Mouse (Mus musculus) layer of hippocampus, postnatal 25 days (tissue): ENCODE results near the gene Rnase2b. TPM values are rescaled to one million over a fixed set of nuclear protein-coding genes. Genes with fewer than 3 reads are reported as not detected.

ENCODE experiments used
- DNase-seq, 2 experiments: peaks; one replicate each; pipeline ENCODE4 v3.0.0; 2022; ENCODE audit warnings: mixed read lengths in 2 of 2, low spot score in 1 of 2; ENCODE audit errors: extremely low spot score in 1 of 2
- total RNA-seq, 2 experiments: library from RNA; stranded (reverse); gene quantifications; 2 replicates each; pipeline ENCODE4 v1.2.3; 2021

Rnase2b gene
- total RNA-seq: under 1 TPM in 1 of 2 experiments, not detected in 1; 0.37 TPM

DNA sequence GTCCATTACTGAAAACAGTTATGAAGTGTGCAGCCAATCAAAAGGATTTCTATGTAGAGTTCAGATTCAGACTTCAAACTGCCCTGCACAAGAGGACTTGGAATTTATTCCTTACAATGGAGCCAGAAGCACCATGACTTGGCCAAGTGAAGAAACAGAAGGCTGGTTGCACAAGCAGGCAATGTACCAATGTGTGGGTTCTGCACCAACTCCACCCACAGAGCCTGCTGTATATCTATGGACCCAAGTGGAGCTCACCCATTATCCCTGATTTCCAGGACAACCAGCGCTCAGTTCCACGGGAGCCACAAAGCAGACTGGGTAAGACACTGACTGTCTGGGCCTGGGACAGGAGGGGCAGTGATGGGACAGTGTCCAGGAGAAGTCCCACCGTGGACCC is at the start of gene Rnase2b:
Rnase2b (plus strand) TSS at position 285 of the 400 bp plus-strand sequence.
- peak in 1 of 2 experiments; percentile 16 for DNase-seq

DNA sequence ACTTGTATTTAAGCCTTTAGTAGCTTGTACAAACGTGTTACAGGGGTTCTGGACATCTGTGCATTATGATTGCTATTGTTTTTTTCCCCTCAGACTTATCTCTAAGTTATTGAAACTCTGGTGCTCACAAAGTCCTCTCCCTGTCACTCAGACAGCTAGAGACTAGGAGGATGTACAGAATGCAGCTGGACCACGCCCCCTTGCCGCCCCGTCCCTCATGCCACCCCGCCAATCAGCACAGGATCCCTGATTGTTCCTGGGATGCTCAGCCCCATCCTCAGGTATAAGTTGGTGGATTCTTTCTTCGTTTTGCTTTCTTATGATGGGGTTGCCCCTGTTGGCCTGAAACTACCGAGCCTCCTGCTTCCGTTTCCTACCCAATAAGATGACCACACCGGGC is 48.6 kb upstream of the Rnase2b start:
- no peak for DNase-seq

DNA sequence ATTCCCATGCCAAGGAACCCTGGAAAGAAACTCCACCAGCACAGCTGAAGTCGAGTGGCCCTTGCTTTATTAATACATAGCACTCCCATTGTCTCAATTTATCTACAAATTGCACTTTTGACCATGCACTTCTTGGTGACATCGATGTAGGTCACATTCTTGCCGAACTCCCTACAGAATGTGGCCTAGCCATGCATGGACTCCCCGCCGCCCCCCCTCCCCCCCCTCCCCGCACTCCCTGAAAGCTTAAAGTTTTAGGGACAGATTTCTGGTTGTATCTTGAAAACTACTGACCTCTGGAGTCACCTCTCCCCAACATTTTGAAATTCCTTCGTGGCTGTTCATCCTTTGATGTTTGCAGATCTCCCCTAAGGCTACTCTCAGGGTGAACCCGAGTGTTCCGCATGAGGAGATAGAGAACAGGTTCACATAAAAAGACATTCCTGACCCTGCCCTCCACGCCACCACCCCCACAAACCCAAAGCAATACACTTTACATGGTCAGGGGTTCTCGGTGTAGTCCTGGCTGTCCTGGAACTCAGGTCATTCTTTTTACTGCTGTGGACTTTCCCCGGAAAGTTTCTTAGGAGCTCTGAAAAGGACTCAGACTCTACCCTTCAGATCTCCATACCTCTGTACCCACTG is 48.0 kb upstream of the Rnase2b start, which contains the start of gene Eddm3b:
Eddm3b (plus strand) TSS at position 511 of the 645 bp plus-strand sequence.
- DNase-seq: no peak

DNA sequence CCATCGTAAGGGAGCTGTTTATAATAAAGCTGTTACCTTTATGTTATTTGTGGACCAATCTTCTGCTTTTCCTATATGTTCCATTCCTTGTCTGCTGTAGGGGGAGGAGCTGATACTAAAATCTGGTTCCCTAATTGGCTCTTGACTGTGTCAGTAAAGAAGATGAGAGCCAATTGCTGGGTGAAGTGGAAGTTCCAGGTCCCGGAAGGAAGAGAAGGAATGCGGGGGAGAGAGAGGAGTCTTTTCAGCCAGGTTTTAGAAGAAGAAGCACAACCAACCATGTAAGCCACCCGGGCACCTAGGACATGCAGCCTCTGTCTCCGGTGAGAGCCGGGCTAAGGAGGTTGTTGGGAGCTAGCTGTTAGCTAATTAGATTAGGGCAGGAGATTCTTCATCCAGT is 36.4 kb upstream of the Rnase2b start:
- DNase-seq: no peak

DNA sequence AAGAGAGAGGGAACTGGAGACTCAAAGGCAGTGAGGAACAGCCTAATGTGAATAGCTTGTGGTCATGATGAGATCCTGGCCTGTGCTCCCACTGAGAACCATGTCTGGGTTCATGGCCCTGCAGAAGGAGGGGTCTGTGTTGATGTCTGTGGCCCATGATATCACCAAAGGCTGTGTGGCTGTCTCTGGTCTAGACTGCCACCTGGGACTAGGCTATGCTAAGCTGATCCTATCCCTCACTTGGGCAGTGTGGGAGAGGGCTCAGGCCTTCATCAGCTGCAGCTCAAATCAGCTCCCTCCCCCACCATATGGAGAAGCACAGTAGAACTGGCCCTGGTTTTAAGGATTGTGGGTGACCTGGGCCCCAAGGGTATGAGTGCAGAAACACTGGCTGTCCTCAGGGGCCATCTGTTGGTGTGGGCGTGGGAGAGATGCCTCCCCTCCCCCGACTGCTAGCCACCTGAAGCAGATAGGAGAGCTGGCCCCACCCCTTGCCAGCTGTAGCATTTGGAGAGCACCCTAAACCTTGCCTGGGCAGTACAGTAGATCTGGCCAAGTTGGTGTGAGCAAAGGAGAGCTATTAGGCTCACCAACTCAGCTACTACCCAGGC is 34.3 kb upstream of the Rnase2b start:
- no peak for DNase-seq

DNA sequence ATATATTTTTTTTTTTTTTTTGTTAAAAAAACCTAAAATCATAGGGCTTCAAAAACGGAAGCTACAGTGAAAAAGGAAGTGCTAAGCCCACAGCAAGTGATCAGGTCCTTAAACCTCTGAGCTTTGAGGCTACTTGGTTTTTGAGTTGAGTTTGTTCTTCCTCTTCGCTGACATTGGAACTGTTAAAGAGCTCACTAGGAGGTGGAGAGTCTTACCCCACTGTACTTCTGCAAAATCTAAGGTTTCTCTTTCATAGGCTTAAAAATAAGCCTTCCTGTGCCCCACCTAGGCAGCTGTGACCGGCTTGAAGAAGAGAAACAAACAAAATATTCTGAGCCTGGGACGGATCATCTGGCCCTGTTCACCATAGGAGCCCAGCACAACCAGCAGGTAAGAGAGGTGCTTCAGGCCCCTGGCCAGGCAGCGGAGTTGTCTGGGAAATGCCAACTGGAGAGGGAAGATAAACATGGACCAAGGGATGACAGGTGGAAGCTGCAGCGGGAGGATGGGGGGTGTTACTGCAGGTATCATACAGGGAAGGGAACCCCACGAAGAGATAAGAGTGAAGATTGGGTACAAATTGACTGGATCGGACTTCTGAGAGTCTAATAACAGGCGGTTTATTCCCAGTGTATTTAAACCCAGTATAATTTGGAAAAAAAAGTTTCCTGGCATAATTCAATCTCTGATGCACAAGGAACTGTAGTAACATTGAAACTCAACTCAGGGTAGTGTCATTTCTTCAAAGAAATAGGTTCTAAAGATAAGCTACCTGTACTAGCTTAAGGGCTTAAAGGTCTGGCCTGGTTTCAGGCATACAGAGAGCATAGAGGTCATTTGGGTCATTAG is 33.1 kb upstream of the Rnase2b start:
- DNase-seq: peak in 1 of 2 experiments; percentile 2

DNA sequence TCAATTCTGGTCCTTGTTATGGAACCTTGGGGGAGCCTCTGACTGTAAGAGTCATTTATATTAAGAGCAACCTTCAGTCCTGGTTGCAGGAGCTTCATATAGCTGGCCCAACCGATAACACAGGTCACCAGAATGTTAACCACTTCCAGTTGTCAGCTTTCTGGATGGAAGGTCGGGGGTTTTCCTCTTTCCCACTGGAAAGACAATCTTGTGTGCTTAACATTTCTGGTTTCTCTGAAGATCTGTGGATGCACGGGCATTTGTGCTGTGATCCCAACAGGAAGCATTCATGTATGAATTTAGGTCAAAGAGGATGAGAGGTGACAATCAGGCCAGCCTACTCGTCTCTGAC is 32.5 kb upstream of the Rnase2b start:
- DNase-seq: no peak

DNA sequence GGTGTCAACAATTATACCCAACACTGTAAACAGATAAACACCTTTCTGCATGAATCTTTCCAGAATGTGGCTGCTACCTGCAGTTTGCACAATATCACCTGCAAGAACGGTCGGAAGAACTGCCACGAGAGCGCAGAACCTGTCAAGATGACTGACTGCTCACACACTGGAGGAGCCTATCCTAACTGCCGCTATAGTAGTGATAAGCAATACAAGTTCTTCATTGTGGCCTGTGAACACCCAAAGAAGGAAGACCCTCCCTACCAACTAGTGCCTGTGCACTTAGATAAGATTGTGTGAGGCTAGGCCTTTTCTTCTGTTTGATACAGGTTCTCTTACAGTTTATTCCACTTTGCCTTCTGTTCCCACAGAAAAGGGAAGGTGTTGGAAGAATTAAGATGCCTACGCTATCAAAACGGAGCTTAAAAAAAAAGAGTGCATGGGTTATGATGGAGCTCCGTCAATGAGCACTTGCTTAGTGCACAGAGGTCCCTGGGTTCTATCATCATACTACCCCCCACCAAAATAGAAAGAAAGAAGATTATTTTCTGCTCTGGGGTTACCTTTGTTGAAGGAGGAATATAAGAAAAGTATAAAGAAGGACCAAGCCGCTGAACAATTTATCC is 31.6 kb upstream of the Rnase2b start:
- DNase-seq: no peak

DNA sequence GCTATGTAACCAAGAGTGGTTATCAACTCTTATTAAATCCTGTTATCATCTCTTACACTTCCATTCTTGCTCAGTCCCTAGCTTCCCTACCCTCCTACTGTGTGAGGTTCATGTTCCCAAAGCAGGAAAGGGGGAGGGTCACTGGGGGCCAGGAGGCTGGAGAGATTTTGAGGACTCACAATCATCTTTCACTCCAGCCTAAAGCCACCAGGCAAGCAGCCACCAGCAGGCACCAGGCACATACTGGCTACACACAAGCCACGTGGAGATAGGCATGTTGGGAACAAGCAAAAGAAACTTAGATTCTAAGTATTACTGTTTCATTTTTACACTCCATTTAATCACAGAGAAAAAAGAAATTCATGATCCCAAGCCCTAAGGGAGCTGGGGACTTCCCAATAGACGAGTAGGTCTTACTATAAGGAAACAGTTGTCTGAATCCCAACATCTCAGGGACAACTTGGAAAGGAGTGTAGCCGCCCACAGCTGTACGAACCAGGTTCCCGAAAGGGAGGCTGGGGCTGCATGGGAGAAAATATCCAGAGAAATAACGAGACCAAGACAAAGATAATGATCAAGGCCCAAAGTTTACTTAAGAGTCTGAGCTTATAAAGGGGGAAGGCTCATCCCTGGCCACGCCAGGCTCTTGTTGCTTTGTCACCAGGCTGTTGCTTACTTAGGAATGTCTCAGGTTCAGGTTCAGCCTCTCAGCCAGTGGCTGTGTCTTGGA is 30.8 kb upstream of the Rnase2b start:
- DNase-seq: no peak

DNA sequence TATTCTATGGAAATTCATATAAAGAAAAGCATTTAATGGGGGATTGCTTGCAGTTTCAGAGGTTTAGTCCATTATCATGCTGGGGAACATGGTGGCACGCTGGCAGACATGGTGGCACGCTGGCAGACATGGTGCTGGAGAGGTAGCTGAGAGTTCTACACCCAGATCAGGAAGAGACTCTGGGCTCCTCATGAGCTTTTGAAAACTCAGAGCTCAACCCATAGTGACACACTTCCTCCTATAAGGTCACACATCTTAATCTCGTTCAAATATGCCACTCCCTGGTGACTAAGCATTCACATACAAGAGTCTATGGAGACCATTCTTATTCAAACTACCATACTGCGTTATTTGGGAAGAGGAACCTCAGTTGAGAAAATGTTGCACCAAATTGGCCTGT is 29.7 kb upstream of the Rnase2b start:
- DNase-seq: no peak

DNA sequence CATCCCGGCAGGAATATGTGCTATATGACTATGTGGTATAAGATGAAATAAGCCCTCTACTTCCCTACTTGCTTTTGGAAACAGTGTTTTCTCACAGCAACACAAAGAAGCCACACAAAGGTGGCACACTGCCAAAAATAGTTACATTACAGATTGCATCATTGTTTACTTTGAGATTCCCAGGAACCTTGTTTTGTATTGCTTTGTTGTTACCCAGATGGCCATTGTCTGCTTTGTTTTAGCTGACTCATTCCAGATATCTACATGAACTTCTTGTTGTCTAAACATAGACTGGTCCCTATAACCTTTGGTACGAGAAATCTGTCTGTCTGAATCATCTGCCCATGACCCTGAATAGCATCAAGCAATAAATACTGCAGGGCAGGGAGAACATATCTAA is 21.7 kb upstream of the Rnase2b start:
- DNase-seq: no peak

DNA sequence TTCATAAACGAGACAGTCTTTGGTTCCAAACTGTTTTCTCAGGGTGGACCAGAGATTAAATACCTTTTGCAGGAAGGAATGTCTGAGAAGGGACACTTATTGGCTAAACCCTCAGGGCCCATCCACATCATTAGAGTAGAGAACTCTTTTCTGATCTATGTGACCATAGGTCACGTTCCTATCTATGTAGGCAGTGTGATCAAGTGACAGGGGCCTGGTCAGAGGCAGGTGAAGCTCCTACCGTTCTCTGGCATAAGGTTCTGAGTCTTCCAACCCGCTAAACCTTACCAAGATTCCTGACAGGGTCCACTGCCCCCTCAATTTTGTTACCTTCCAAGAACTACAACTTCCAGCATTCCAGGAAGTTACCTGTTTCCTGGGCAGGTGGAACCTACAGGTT is 19.9 kb upstream of the Rnase2b start:
- DNase-seq: no peak

DNA sequence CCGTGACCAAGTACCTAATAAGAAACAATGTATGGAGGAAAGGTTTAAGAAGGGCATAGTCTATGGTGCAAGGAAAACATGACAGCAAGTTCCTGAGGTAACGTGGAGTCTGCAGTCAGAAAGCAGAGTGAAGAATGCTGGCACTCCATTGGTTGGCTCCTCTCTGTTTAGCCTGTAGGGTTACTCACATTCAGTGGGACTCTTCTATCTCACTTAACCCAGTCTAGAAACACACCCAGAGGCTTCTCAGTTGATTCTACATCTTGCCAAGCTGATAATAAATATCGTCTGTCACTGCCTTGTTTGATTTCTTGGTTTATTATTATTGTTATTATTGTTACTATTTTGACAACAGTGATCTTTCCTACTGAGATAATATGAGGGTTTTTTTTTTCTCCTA is 19.5 kb upstream of the Rnase2b start:
- DNase-seq: no peak

DNA sequence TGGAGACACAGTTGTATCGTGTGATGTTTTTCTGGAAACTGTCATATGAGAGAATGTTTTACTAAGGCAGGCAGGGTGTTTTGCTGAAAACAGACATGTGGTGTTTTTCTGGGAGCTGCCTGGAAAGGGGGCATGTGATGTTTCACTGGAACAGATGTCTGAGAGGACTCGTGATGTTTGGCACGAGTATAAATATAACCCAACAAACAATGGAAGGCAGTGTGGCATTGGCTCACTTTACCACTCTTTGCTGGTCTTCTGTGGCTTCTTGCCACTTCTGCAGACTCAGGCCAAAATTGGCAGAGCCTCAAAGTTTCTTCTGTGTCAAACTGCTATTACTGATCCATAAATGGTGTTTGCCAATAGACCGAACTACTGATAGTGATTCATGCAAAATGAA is 18.8 kb upstream of the Rnase2b start:
- DNase-seq: no peak

DNA sequence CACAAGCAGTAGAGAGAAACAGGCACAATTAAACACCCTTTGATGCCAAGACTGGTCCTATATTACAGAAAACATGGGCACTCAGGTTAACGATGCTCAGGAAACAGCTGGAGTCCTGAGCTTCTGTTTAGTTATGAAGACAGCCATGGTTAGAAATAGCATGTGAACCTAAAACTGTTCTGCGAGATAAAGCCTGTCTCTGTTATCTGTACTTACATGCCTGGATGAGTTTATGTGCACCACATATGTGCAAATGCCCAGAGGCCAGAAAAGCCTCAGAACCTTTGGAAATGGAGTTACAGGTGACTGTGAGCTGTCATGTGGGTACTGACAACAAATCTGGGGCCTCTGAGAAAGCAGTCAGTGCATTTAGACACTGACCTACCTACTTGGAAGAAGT is 18.1 kb upstream of the Rnase2b start:
- no peak for DNase-seq

DNA sequence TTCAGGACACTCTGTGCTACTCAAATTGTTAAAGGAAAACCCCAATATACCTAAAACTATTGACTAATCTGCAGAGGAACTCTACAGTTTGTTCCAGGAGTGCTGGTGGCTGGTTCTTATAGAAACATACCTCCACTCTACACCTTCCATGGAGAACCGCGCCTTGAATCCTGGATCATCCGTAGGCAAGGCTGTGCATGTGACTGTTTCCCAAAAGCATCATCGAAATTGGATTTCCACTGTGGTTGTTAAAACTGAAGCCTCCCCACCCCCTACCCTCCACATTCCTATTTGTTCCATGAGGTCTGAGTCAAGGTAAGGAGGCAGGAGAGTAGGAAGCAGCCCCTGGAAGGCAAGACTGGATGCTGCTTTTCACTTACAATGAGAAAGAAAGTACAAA is 17.6 kb upstream of the Rnase2b start:
- no peak for DNase-seq

DNA sequence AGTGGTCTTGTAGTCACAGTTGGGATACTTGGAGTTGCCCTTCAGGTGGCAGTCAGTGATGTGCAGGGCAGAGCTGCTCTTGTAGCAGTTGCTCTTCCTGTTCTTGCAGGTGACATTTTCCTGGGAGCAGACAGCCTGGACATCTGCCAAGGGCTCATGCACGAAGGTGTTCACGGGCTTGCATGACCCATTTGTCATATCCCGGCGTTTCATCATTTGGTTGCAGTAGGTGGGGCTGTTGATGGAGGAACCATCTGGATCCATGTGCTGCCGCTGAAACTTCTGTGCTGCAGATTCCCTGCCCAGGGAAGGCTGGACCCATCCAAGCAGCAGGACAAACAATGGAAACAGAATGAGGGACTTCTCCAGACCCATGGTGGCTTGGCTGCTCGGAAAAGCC is 16.5 kb upstream of the Rnase2b start:
- DNase-seq: no peak

DNA sequence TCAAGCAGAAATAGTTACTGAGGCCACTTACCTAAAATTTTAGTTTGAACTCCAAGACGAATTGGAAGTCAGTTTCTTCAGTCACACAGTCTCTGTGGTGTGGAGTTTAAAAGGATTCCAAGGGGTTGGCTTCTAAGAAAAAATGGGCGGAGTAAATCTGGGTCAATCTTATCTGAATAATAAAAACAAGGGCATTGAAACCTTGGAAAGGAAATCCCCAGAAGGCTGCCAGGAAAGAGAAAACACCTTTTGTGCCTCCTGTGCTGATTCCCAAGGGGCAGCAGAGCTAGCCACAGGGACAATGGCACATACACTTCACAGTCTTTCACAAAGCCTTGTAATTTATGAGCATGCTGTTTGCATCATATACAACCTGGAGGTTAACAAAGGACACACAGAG is 15.4 kb upstream of the Rnase2b start, which contains the start of gene Rnase1:
Rnase1 (minus strand) TSS at position 101 of the 400 bp plus-strand sequence.
- no peak for DNase-seq

DNA sequence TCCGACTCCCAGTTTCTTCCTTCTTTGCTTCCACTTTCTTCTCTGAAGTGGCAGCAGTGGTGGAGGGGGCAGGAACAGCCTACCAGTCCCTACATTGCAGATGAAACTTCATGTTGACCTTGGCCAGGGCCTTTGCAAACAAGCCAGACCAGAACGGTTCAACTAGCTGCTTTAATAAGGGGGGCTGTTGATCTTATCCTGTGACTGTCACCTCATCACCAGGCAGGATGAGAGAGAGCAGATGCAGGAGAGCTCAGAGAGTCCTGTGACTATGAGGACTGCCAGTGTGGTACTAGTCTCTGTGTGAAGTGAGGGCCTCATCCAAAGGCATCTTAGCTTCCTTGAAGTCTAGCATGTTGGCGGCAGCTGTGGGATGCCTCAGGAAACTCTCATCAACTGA is 14.1 kb upstream of the Rnase2b start:
- DNase-seq: peak in 1 of 2 experiments; percentile 2

DNA sequence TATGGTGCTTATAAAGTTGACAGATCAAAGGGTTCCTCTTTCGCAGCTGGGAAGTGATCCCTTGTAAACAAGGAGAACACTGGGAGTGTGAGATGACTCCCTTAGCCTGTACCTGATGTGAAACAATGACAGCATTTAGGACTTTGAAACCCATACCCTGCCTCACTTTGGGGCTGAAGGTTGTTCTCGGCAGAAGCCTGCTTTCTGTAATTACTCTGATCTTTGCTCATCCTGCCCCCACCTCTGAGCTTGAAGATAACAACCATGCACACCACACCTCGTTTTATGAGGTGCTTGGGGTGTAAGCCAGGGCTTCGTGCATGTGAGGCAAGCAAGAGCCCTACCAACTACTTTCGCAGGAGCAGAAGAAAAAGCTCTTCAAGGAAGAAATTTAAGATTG is 12.9 kb upstream of the Rnase2b start:
- peak in 1 of 2 experiments; percentile 2 for DNase-seq
